Mouse (Mus musculus): Measurements from ENCODE around the gene Lpgat1. TPM values are rescaled to one million over a fixed set of nuclear protein-coding genes. Genes with fewer than 3 reads are reported as not detected.

The Lpgat1 gene
- polyA plus RNA-seq, 1 experiment from 2014 or later = 34.9 TPM

DNA sequence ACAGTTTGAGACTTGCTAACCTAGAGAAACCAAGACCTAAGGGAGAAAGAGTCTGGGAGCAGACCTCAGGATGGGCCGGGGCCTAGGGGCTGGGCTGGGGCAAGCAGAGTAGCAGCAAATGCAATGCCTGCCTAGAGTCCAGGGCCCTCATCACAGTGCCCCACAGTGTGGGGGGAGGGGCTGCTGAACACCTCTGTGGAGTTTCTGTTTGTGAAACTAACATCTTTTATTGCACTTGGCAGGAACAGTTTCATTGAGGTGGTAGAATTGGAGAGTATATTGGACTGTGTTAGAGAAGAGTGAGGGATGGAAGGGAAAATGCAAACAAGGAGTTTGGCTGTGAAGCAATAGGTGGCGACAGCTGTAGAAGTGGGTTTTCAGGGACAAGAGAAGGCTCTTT is 21.1 kb downstream of the Lpgat1 start:
- no peaks in the 10 kb centered on the region for H3K36me3 ChIP-seq (replicated peaks; ENCODE audit: control insufficient read depth, insufficient read depth, low read depth, low read length)
- no peak overlapping the region for H3K4me3 ChIP-seq (ENCODE audit: low read depth, low read length)
- ATAC-seq (replicated peaks; ENCODE audit: insufficient number of reproducible peaks, low FRiP score, low TSS enrichment, low read depth) = no peak
- H3K27ac ChIP-seq (replicated peaks; ENCODE audit: low read depth, low read length) = no peak overlapping the region
- no peak for DNase-seq (ENCODE audit: low spot score)
- no peaks in the 10 kb centered on the region for H3K9me3 ChIP-seq (replicated peaks; ENCODE audit: control insufficient read depth, low read length)
- H3K4me1 ChIP-seq (ENCODE audit: control insufficient read depth, insufficient read depth, low read length) = no peaks in the 10 kb centered on the region
- 86% methylated on average over 2 of the region's 2 CpGs for WGBS
- no peak overlapping the region for H3K9ac ChIP-seq (replicated peaks; ENCODE audit: low read length)
- no peaks in the 10 kb centered on the region for H3K27me3 ChIP-seq (ENCODE audit: control insufficient read depth, insufficient read depth, low read length)
- no peak overlapping the region for H3K4me2 ChIP-seq (ENCODE audit: low read depth, low read length)

DNA sequence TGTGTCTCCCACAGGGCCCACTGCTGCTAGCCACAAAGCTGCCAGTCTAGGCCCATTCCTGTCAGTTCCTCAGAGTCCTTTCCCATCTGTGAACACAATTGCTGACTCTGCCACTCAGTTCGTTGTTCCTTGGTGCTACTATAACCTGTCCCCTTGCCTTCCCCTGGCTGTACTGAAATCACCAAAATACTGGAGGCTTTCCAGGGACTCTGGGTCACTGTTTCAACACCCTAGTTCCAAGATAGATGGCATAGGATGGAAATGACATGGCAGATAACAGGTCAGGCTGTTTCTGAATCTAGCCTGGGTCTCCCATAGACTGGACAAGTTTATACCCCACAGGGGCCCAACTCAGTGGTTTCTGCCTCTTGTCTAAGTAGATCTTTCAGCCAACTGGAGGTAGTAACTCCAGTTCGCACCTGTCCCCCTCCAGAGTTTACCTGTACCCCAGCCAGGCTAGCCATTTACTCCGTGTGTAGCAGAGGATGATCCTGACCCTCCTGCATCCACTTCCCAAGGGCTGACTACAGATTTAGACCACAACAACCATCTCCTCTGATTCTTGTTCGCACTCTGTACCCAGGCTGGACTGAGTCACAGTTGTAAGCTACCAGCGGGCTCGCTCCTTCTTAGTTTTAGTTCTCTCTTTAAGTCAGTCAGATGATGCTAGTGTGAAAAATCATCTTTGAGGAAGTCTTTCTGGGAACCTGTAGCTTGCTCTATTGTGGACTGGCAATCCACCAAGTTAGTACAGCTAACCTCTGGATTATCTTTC is 23.1 kb downstream of the Lpgat1 start:
- no peaks in the 10 kb centered on the region for H3K36me3 ChIP-seq (replicated peaks; ENCODE audit: control insufficient read depth, insufficient read depth, low read depth, low read length)
- no peak overlapping the region for H3K4me3 ChIP-seq (ENCODE audit: low read depth, low read length)
- ATAC-seq (replicated peaks; ENCODE audit: insufficient number of reproducible peaks, low FRiP score, low TSS enrichment, low read depth) = no peak

DNA sequence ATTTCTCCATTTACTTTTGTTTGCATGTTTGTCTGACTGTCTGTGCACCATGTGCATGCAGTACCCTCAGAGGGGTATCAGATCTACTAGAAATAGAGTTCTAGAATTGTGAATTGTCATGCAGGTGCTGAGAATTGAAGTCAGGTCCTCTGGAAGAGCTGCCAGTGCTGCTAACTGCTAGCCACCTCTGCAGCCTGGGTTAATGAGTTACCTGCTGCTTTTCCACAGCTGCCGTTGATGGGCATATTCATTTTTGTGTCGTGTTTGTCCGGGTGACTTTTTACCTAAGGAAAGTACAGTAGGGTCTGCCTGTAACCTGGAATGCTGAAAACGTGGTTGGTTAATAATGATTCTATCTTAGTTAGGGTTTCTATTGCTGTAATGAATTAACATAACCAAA is 24.0 kb downstream of the Lpgat1 start:
- no peaks in the 10 kb centered on the region for H3K36me3 ChIP-seq (replicated peaks; ENCODE audit: control insufficient read depth, insufficient read depth, low read depth, low read length)
- no peak overlapping the region for H3K27ac ChIP-seq (replicated peaks; ENCODE audit: low read depth, low read length)
- WGBS = 88% methylated on average over 4 of the region's 4 CpGs
- H3K27me3 ChIP-seq (ENCODE audit: control insufficient read depth, insufficient read depth, low read length) = no peaks in the 10 kb centered on the region
- no peak overlapping the region for H3K4me3 ChIP-seq (ENCODE audit: low read depth, low read length)
- no peak overlapping the region for H3K4me2 ChIP-seq (ENCODE audit: low read depth, low read length)
- no peaks in the 10 kb centered on the region for H3K9me3 ChIP-seq (replicated peaks; ENCODE audit: control insufficient read depth, low read length)
- H3K9ac ChIP-seq (replicated peaks; ENCODE audit: low read length) = no peak overlapping the region
- ATAC-seq (replicated peaks; ENCODE audit: insufficient number of reproducible peaks, low FRiP score, low TSS enrichment, low read depth) (no peak), DNase-seq (ENCODE audit: low spot score) (no peak)
- H3K4me1 ChIP-seq (ENCODE audit: control insufficient read depth, insufficient read depth, low read length) = no peaks in the 10 kb centered on the region

More for the DNA sequence above, 23.1 kb downstream of the Lpgat1 start:
- Histone ChIP-seq H3K27ac (replicated peaks; ENCODE audit: low read depth, low read length) (no peak overlapping the region), H3K27me3 (ENCODE audit: control insufficient read depth, insufficient read depth, low read length) (no peaks in the 10 kb centered on the region), H3K9me3 (replicated peaks; ENCODE audit: control insufficient read depth, low read length) (no peaks in the 10 kb centered on the region), H3K4me1 (ENCODE audit: control insufficient read depth, insufficient read depth, low read length) (no peaks in the 10 kb centered on the region), H3K9ac (replicated peaks; ENCODE audit: low read length) (no peak overlapping the region), H3K4me2 (ENCODE audit: low read depth, low read length) (no peak overlapping the region)
- WGBS = 90% methylated on average over 6 of the region's 6 CpGs
- no peak for DNase-seq (ENCODE audit: low spot score)

DNA sequence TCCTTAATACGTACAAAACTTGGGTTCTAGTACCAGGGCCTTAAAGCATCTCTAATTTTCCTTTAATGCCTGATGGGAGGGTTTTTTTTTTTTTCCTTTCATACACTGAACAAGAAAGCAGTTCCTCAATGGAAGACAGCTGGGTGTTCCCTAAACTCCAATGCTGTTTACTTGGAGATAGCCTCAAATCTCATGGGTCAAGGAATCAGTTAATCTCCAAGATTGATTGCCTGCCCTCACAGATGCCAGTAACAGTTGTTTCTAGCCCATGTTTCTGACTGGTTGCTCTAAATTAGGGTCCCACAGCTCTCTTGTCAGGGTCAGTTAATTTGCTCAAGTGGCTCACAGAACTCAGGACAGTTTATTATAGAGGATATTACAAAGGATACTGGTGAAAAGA is 30.8 kb downstream of the Lpgat1 start:
- DNase-seq (ENCODE audit: low spot score) (no peak), ATAC-seq (replicated peaks; ENCODE audit: insufficient number of reproducible peaks, low FRiP score, low TSS enrichment, low read depth) (no peak)
- 67% methylated on average over 1 of the region's 1 CpGs for WGBS
- no peak overlapping the region for H3K27ac ChIP-seq (replicated peaks; ENCODE audit: low read depth, low read length)
- no peaks in the 10 kb centered on the region for H3K9me3 ChIP-seq (replicated peaks; ENCODE audit: control insufficient read depth, low read length)
- H3K36me3 ChIP-seq (replicated peaks; ENCODE audit: control insufficient read depth, insufficient read depth, low read depth, low read length) = no peaks in the 10 kb centered on the region
- H3K4me3 ChIP-seq (ENCODE audit: low read depth, low read length) = no peak overlapping the region
- no peaks in the 10 kb centered on the region for H3K4me1 ChIP-seq (ENCODE audit: control insufficient read depth, insufficient read depth, low read length)
- no peaks in the 10 kb centered on the region for H3K27me3 ChIP-seq (ENCODE audit: control insufficient read depth, insufficient read depth, low read length)
- H3K4me2 ChIP-seq (ENCODE audit: low read depth, low read length) = no peak overlapping the region
- H3K9ac ChIP-seq (replicated peaks; ENCODE audit: low read length) = no peak overlapping the region

DNA sequence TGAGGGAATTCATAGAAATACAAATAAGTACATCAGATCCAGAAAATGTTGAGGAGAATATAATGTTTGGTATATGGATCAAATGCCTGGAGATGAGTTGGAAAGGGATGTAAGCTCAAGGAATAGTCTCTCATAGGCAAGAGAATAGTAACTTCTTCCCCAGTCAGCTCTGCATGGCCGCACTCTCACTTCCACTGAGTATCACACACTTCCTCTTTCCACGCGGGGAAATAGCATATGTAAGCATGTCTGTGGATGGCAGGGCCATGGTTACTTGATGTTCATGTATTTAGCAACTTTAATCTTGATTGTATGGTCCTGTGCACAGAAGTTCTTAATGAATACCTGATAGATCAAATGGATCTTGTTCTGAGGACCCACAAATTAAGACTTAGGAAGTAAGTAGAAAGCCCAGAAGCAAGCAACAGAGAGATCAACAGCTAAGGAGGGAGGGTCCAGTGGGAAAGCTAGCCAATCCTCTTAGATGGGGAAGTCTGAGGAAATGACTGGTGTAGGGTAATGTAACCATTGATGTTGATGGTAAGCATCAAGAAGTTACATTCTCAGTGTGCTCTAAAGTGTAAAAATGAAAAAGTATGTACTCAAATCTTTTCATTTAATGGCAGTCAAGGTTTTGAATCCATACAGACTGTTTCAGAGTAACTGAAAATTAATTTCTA is 39.0 kb downstream of the Lpgat1 start:
- Histone ChIP-seq H3K36me3 (replicated peaks; ENCODE audit: control insufficient read depth, insufficient read depth, low read depth, low read length) (no peaks in the 10 kb centered on the region), H3K9ac (replicated peaks; ENCODE audit: low read length) (no peak overlapping the region), H3K27me3 (ENCODE audit: control insufficient read depth, insufficient read depth, low read length) (no peaks in the 10 kb centered on the region), H3K4me2 (ENCODE audit: low read depth, low read length) (no peak overlapping the region), H3K9me3 (replicated peaks; ENCODE audit: control insufficient read depth, low read length) (no peaks in the 10 kb centered on the region), H3K27ac (replicated peaks; ENCODE audit: low read depth, low read length) (no peak overlapping the region), H3K4me3 (ENCODE audit: low read depth, low read length) (no peak overlapping the region), H3K4me1 (ENCODE audit: control insufficient read depth, insufficient read depth, low read length) (no peaks in the 10 kb centered on the region)
- ATAC-seq (replicated peaks; ENCODE audit: insufficient number of reproducible peaks, low FRiP score, low TSS enrichment, low read depth) (no peak), DNase-seq (ENCODE audit: low spot score) (no peak)
- 92% methylated on average over 3 of the region's 3 CpGs for WGBS

GRCm38 (mm10) chr1:191774106-191774505 is 56.5 kb downstream of the Lpgat1 start:
- Histone ChIP-seq H3K27ac (replicated peaks; ENCODE audit: low read depth, low read length) (no peak overlapping the region), H3K36me3 (replicated peaks; ENCODE audit: control insufficient read depth, insufficient read depth, low read depth, low read length) (peaks cover 7% of the 10 kb centered on the region; the same call in 1 of the 2 replicates), H3K4me3 (ENCODE audit: low read depth, low read length) (no peak overlapping the region), H3K27me3 (ENCODE audit: control insufficient read depth, insufficient read depth, low read length) (no peaks in the 10 kb centered on the region), H3K4me1 (ENCODE audit: control insufficient read depth, insufficient read depth, low read length) (no peaks in the 10 kb centered on the region), H3K4me2 (ENCODE audit: low read depth, low read length) (no peak overlapping the region), H3K9me3 (replicated peaks; ENCODE audit: control insufficient read depth, low read length) (no peaks in the 10 kb centered on the region), H3K9ac (replicated peaks; ENCODE audit: low read length) (no peak overlapping the region)
- no peak for ATAC-seq (replicated peaks; ENCODE audit: insufficient number of reproducible peaks, low FRiP score, low TSS enrichment, low read depth)
- WGBS = 89% methylated on average over 5 of the region's 5 CpGs
- no peak for DNase-seq (ENCODE audit: low spot score)

DNA sequence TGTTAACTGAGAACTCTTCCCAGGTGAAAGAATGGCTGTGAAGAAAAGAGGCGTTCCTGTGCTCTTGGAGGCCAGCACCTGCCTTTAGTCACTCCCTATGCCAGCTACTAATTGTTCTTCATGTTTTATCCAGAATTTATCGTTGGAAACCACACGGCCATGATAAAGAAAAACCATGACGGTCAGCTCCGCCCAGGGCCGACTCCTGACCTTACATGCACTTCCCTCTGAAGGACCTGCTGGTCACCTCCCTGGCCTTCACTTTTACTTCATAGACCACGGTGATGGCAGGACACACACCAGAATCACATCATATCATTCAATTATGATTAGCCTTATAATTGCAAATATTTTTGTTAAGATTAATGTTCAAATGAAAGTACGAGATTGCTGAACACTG is 57.5 kb downstream of the Lpgat1 start:
- Histone ChIP-seq H3K9me3 (replicated peaks; ENCODE audit: control insufficient read depth, low read length) (no peaks in the 10 kb centered on the region), H3K4me1 (ENCODE audit: control insufficient read depth, insufficient read depth, low read length) (no peaks in the 10 kb centered on the region), H3K36me3 (replicated peaks; ENCODE audit: control insufficient read depth, insufficient read depth, low read depth, low read length) (peaks cover 10% of the 10 kb centered on the region; the same call in 1 of the 2 replicates), H3K4me3 (ENCODE audit: low read depth, low read length) (no peak overlapping the region), H3K27ac (replicated peaks; ENCODE audit: low read depth, low read length) (no peak overlapping the region), H3K4me2 (ENCODE audit: low read depth, low read length) (no peak overlapping the region), H3K9ac (replicated peaks; ENCODE audit: low read length) (no peak overlapping the region), H3K27me3 (ENCODE audit: control insufficient read depth, insufficient read depth, low read length) (no peaks in the 10 kb centered on the region)
- no peak for ATAC-seq (replicated peaks; ENCODE audit: insufficient number of reproducible peaks, low FRiP score, low TSS enrichment, low read depth)
- no peak for DNase-seq (ENCODE audit: low spot score)
- 94% methylated on average over 8 of the region's 8 CpGs for WGBS

DNA sequence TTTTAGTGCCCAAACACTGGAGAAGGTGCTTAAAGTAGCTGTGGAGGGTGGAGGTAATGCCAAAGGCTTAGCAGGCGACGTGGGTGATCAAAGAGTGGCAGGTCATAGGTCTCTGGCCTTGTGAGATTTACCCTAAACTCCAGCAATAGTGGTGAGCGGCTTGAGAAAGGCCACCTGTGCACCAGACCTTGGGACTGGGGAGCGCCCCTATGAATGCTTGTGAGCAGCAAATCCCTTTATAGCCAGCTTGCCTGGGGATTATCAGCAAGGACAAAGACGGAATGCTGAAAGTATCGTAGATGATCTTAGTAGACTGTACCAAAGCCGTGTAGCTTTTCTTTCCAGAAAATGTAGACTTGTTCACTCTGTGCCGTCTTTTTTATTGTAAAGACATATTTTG is 59.9 kb downstream of the Lpgat1 start:
- Histone ChIP-seq H3K9ac (replicated peaks; ENCODE audit: low read length) (no peak overlapping the region), H3K4me3 (ENCODE audit: low read depth, low read length) (no peak overlapping the region), H3K27ac (replicated peaks; ENCODE audit: low read depth, low read length) (no peak overlapping the region), H3K36me3 (replicated peaks; ENCODE audit: control insufficient read depth, insufficient read depth, low read depth, low read length) (peaks cover 10% of the 10 kb centered on the region; the same call in 1 of the 2 replicates), H3K27me3 (ENCODE audit: control insufficient read depth, insufficient read depth, low read length) (no peaks in the 10 kb centered on the region), H3K9me3 (replicated peaks; ENCODE audit: control insufficient read depth, low read length) (no peaks in the 10 kb centered on the region), H3K4me2 (ENCODE audit: low read depth, low read length) (no peak overlapping the region), H3K4me1 (ENCODE audit: control insufficient read depth, insufficient read depth, low read length) (no peaks in the 10 kb centered on the region)
- no peak for ATAC-seq (replicated peaks; ENCODE audit: insufficient number of reproducible peaks, low FRiP score, low TSS enrichment, low read depth)
- DNase-seq (ENCODE audit: low spot score) = no peak
- 80% methylated on average over 8 of the region's 8 CpGs for WGBS
